Comparison of ENCODE assay signal across 8 mouse cellular contexts in the genomic region with DNA sequence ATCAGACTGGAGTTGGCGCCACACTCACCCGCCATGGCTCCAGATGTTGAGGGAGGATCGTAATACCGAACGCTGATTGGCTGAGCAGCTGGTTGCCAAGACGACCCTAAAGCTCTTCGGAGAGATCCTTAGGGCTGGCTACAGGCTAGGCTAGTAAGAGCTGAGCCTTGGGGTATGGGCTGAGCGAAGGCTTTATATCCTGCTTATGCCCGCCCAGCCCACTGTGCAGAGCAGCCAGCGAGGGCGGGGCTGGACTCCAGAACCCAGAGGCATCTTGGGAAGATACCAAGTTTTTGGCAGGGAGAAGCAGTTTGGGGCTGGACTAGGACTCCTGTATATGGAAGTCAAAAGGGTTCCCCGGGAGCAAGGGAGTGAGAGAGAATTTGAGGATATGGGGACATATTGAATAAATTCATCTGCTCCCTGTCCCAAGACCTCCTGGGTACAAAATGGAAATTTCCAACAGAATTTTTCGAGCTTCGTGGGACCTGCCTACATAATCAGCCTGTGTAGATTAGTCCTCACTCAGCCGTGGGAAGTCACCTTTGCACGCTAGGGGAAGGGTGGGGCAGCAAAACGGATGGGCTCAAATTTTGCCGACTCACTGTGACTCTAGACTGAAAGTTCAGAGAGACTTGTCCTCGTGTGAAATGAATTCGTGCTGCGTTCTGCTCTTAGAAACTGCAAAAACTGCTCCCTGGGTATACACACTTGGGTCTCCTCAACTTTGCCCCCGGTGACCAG. TPM values are rescaled to one million over a fixed set of nuclear protein-coding genes. Genes with fewer than 3 reads are reported as not detected.
DNase-seq lines count a peak whose midpoint lies in the region; ATAC-seq and TF ChIP-seq lines count a peak whose summit lies in the region.

Gene Nqo1 (minus strand): TSS at position 169 of the 744 bp plus-strand sequence.

- H3K27ac ChIP-seq in embryonic fibroblast, embryonic 13.5 days (ENCODE audit: insufficient read depth, low read length) = peak within 1 kb of the TSS; percentile 88
- peak within 1 kb of the TSS; percentile 85 for H3K27ac ChIP-seq in limb, embryonic 13.5 days
- H3K27ac ChIP-seq in midbrain, embryonic 15.5 days = no peak within 1 kb of the TSS
- H3K27ac ChIP-seq in spleen, adult 2 months (ENCODE audit: insufficient read depth, low read length) = no peak within 1 kb of the TSS; the same call in 1 of the 2 replicates

- no peak for TF ChIP-seq CTCF in embryonic fibroblast, embryonic 13.5 days (IDR thresholded peaks at IDR 0.05; ENCODE audit: borderline replicate concordance, insufficient read depth, low read length)
- no peak for TF ChIP-seq CTCF in spleen, adult 2 months (IDR thresholded peaks at IDR 0.05; ENCODE audit: extremely low read depth, insufficient read depth, insufficient read length, insufficient replicate concordance)

- peak; percentile 95 for TF ChIP-seq POLR2A in embryonic fibroblast, embryonic 13.5 days (IDR thresholded peaks at IDR 0.05; ENCODE audit: low read depth, low read length)
- TF ChIP-seq POLR2A in spleen, adult 2 months (IDR thresholded peaks at IDR 0.05; ENCODE audit: low read depth, low read length) = no peak

- H3K4me2 ChIP-seq in limb, embryonic 13.5 days (replicated peaks) = peak within 1 kb of the TSS; percentile 70
- H3K4me2 ChIP-seq in midbrain, embryonic 15.5 days = peak within 1 kb of the TSS; percentile 51

- no peaks in the 10 kb centered on the region for H3K9me3 ChIP-seq in limb, embryonic 13.5 days
- H3K9me3 ChIP-seq in midbrain, embryonic 15.5 days = no peaks in the 10 kb centered on the region

- H3K9ac ChIP-seq in limb, embryonic 13.5 days = peak within 1 kb of the TSS; percentile 55
- no peak within 1 kb of the TSS for H3K9ac ChIP-seq in midbrain, embryonic 15.5 days

- peak within 1 kb of the TSS; percentile 14 for H3K4me3 ChIP-seq in embryonic fibroblast, embryonic 13.5 days (ENCODE audit: insufficient read depth, low read length)
- H3K4me3 ChIP-seq in limb, embryonic 13.5 days = peak within 1 kb of the TSS; percentile 42
- peak within 1 kb of the TSS; percentile 32 for H3K4me3 ChIP-seq in midbrain, embryonic 15.5 days
- H3K4me3 ChIP-seq in spleen, adult 2 months (ENCODE audit: extremely low read depth, insufficient read depth, insufficient read length) = peak within 1 kb of the TSS; percentile 29

- H3K4me1 ChIP-seq in embryonic fibroblast, embryonic 13.5 days (ENCODE audit: control insufficient read depth, insufficient read depth, low read length) = no peaks in the 10 kb centered on the region; the same call in 1 of the 2 replicates
- H3K4me1 ChIP-seq in limb, embryonic 13.5 days = peaks cover 33% of the 10 kb centered on the region
- peaks cover 14% of the 10 kb centered on the region for H3K4me1 ChIP-seq in midbrain, embryonic 15.5 days
- peaks cover 5% of the 10 kb centered on the region; the same call in 1 of the 2 replicates for H3K4me1 ChIP-seq in spleen, adult 2 months (ENCODE audit: control insufficient read depth, insufficient read depth, insufficient read length)

- peaks cover 1% of the 10 kb centered on the region; the same call in 1 of the 2 replicates for H3K36me3 ChIP-seq in limb, embryonic 13.5 days
- no peaks in the 10 kb centered on the region for H3K36me3 ChIP-seq in midbrain, embryonic 15.5 days (replicated peaks)
- no peaks in the 10 kb centered on the region for H3K36me3 ChIP-seq in spleen, adult 2 months (ENCODE audit: control insufficient read depth, insufficient read depth, low read length)

- WGBS in limb, embryonic 13.5 days = 10% methylated on average over 22 of the region's 22 CpGs
- 10% methylated on average over 22 of the region's 22 CpGs for WGBS in midbrain, embryonic 15.5 days
- 6% methylated on average over 22 of the region's 22 CpGs for WGBS in spleen, adult 2 months

- peak; percentile 98 for ATAC-seq in limb, embryonic 13.5 days (ENCODE audit: low FRiP score, low read depth)
- peak; percentile 97 for ATAC-seq in midbrain, embryonic 15.5 days (replicated peaks)

- peak; percentile 16 to 18 for DNase-seq in B cell, adult 2 months
- DNase-seq in brain, adult 2 months (ENCODE audit: low read depth, low spot score) = peak; percentile 87
- DNase-seq in heart, adult 9 months (ENCODE audit: low spot score in 2 of 2) = peak; percentile 88 to 91
- DNase-seq in kidney, adult 9 months = peak; percentile 89
- peak in 1 of 2 experiments; percentile 14 for DNase-seq in spleen, adult 2 months (ENCODE audit: low read depth in 1 of 2, low spot score in 2 of 2)

- H3K27me3 ChIP-seq in limb, embryonic 13.5 days = no peaks in the 10 kb centered on the region
- H3K27me3 ChIP-seq in midbrain, embryonic 15.5 days (replicated peaks) = no peaks in the 10 kb centered on the region
- H3K27me3 ChIP-seq in spleen, adult 2 months (ENCODE audit: control insufficient read depth, insufficient read depth, low read length) = no peaks in the 10 kb centered on the region

RNA-seq across cellular contexts. Expression of gene Nqo1, which starts in this region (rescaled TPM):
- 137 and 221 TPM in 2 replicates for polyA plus RNA-seq in embryonic fibroblast, embryonic 13.5 days (2011; ENCODE audit: insufficient read length, low read depth, missing spikeins)
- polyA plus RNA-seq in limb, embryonic 13.5 days (2015; fragmentation: Nextera tagmentation; extraction: Ambion mirVana) = 18.8 and 20.3 TPM in 2 replicates
- 4.1 and 5.5 TPM in 2 replicates for polyA plus RNA-seq in midbrain, embryonic 15.5 days (2015; fragmentation: Nextera tagmentation; extraction: Ambion mirVana)
- polyA plus RNA-seq in spleen, adult 2 months (2012; rRNA removed) = 2.1 and 2.6 TPM in 2 replicates

Comparison
In these comparisons a context has a peak if more than half of its experiments do, and no peak if none do; other contexts are left out.
1. H3K27ac ChIP-seq: peak in embryonic fibroblast, embryonic 13.5 days (single experiment) and limb, embryonic 13.5 days (single experiment); none in midbrain, embryonic 15.5 days (single experiment) and spleen, adult 2 months (single experiment).
2. Peak in every context shown above with its lines, with median percentiles within 50 percentile points of each other: H3K4me3 ChIP-seq.